Mouse (Mus musculus): ENCODE measurements around the gene Sbk1. TPM values are rescaled to one million over a fixed set of nuclear protein-coding genes. Genes with fewer than 3 reads are reported as not detected.
"Not testable (repeated sequence)": the region's sequence is repeated elsewhere in the genome, so short reads cannot be mapped to it uniquely, and the experiment has no call there.

Sbk1 gene
- polyA plus RNA-seq, 1 experiment from 2014 or later, result 29.7 TPM

DNA sequence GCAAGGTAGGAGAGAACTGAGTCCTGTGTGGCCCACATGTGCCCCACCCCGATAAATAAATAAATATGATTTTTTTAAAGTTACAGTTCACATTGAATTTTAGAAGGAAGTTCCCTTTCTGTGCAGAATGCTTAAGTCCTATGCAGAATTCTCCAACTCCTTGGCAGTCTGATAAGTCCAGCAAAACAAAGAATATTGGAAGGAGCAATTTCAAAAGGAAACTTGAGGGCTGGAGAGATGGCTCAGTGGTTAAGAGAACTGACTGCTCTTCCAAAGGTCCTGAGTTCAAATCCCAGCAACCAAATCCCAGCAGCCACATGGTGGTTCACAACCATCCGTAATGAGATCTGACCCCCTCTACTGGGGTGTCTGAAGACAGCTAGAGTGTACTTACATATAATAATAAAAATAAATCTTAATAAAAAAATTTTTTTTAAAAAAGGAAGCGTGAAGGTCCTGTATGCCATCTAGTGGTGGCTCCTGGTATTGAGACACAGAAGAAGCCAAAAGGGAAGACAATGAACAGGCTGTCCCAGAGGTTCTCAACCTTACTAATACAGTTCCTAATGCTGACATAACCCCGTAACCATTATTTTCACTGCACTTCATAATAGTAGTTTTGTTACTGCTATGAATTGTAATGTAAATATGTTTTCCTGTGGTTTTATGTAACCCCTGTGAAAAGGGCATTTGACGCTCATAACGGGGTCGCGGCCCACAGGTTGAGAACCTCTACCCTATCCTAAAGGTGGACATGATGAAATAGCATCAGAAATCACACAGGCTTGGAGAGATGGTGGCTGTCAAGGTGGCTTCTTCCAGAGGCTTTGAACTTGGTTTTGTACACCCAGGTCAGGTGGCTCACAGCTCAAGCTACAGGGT lies 25.4 kb downstream of the Sbk1 start:
- ATAC-seq (ENCODE audit: low FRiP score, low TSS enrichment), result no peak
- Histone ChIP-seq H3K27me3 (ENCODE audit: insufficient read depth, low read length) (no peaks in the 10 kb centered on the region), H3K4me1 (ENCODE audit: insufficient read depth, low read length) (no peaks in the 10 kb centered on the region), H3K36me3 (ENCODE audit: insufficient read depth, low read length) (peaks cover 15% of the 10 kb centered on the region), H3K4me3 (ENCODE audit: low read length) (no peak overlapping the region), H3K4me2 (replicated peaks; ENCODE audit: low read depth, low read length) (no peak overlapping the region), H3K9ac (replicated peaks; ENCODE audit: low read length) (no peak overlapping the region), H3K9me3 (ENCODE audit: low read length) (no peaks in the 10 kb centered on the region), H3K27ac (ENCODE audit: low read length) (no peak overlapping the region)
- WGBS, result 69% methylated on average over 8 of the region's 8 CpGs

DNA sequence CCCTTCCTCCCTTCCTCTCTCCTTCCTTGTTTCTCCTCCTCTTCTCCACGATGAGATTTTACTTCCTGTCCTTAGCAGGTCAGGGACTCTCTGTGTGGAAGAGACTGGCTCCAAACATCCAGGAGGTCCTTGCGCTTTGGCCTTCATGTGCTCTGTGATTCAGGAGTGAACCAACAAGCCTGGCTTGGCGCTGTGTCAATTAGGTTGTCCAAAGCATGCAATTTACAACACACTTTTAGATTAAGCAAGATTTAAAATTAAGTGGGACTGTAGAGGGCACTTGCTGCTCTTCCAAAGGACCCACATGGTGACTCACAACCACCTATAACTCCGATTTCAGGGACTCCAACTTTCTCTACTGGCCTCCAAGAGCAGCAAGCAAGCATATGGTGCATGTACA lies 26.4 kb downstream of the Sbk1 start:
- Histone ChIP-seq H3K9me3 (ENCODE audit: low read length) (no peaks in the 10 kb centered on the region), H3K4me3 (ENCODE audit: low read length) (no peak overlapping the region), H3K36me3 (ENCODE audit: insufficient read depth, low read length) (peaks cover 7% of the 10 kb centered on the region; the same call in 1 of the 2 replicates), H3K27ac (ENCODE audit: low read length) (no peak overlapping the region), H3K9ac (replicated peaks; ENCODE audit: low read length) (no peak overlapping the region), H3K27me3 (ENCODE audit: insufficient read depth, low read length) (no peaks in the 10 kb centered on the region), H3K4me1 (ENCODE audit: insufficient read depth, low read length) (no peaks in the 10 kb centered on the region), H3K4me2 (replicated peaks; ENCODE audit: low read depth, low read length) (no peak overlapping the region)
- WGBS, result 63% methylated on average over 4 of the region's 4 CpGs
- ATAC-seq (ENCODE audit: low FRiP score, low TSS enrichment), result no peak

GRCm38 (mm10) chr7:126301831-126302230 lies 29.4 kb downstream of the Sbk1 start:
- not testable (repeated sequence) for H3K27me3 ChIP-seq (ENCODE audit: insufficient read depth, low read length); H3K36me3 ChIP-seq (ENCODE audit: insufficient read depth, low read length); H3K4me3 ChIP-seq (ENCODE audit: low read length); ATAC-seq (ENCODE audit: low FRiP score, low TSS enrichment); H3K9ac ChIP-seq (replicated peaks; ENCODE audit: low read length); H3K9me3 ChIP-seq (ENCODE audit: low read length); H3K4me2 ChIP-seq (replicated peaks; ENCODE audit: low read depth, low read length); H3K4me1 ChIP-seq (ENCODE audit: insufficient read depth, low read length); H3K27ac ChIP-seq (ENCODE audit: low read length)
- WGBS, result 80% methylated on average over 5 of the region's 5 CpGs

DNA sequence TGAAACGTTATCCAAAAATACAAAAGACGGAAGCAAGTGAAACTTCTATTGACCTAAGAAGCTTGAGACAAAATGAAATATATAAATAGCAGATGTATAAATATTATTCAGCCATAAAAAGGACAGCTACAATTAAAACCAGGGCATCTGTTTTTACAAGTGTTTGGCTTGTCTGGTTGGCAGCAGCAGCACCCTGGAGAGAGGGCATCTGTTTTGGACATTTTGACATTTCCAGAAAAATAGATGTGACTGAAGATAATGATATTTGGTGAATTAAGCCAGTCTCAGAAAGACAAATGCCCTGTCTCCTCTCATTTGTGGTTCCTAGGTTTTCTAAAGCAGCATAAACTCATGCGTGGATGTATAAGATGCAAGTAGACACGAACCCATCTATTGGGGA lies 39.4 kb downstream of the Sbk1 start:
- H3K27me3 ChIP-seq (ENCODE audit: insufficient read depth, low read length), result no peaks in the 10 kb centered on the region
- no peak overlapping the region for H3K4me3 ChIP-seq (ENCODE audit: low read length)
- H3K4me2 ChIP-seq (replicated peaks; ENCODE audit: low read depth, low read length), result no peak overlapping the region
- ATAC-seq (ENCODE audit: low FRiP score, low TSS enrichment), result no peak
- WGBS, result 82% methylated on average over 4 of the region's 4 CpGs
- no peaks in the 10 kb centered on the region for H3K36me3 ChIP-seq (ENCODE audit: insufficient read depth, low read length)
- H3K9me3 ChIP-seq (ENCODE audit: low read length), result no peaks in the 10 kb centered on the region
- H3K4me1 ChIP-seq (ENCODE audit: insufficient read depth, low read length), result no peaks in the 10 kb centered on the region
- no peak overlapping the region for H3K9ac ChIP-seq (replicated peaks; ENCODE audit: low read length)
- H3K27ac ChIP-seq (ENCODE audit: low read length), result no peak overlapping the region

DNA sequence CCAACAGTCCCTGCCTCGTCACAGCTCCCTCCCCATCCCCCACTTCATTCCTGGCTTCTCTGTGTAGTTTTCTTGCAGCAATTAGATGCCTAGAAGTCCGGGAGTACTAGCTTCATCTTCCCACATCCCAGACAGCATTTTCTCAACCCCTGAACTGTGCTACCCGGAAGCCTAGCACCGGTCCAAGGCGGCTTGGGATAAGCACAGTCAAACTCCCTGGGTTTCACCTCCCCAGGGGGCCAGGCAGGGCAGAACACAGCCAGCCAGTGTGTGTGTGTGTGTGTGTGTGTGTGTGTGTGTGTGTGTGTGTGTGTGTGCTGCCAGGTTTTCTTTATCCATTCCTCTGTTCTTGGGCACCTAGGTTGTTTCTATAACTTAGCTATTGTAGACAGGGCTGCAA lies 40.9 kb downstream of the Sbk1 start:
- Histone ChIP-seq H3K4me1 (ENCODE audit: insufficient read depth, low read length) (no peaks in the 10 kb centered on the region), H3K27ac (ENCODE audit: low read length) (no peak overlapping the region), H3K4me3 (ENCODE audit: low read length) (no peak overlapping the region), H3K4me2 (replicated peaks; ENCODE audit: low read depth, low read length) (no peak overlapping the region), H3K27me3 (ENCODE audit: insufficient read depth, low read length) (no peaks in the 10 kb centered on the region), H3K9me3 (ENCODE audit: low read length) (no peaks in the 10 kb centered on the region), H3K36me3 (ENCODE audit: insufficient read depth, low read length) (no peaks in the 10 kb centered on the region), H3K9ac (replicated peaks; ENCODE audit: low read length) (no peak overlapping the region)
- 44% methylated on average over 5 of the region's 5 CpGs for WGBS
- ATAC-seq (ENCODE audit: low FRiP score, low TSS enrichment), result no peak

DNA sequence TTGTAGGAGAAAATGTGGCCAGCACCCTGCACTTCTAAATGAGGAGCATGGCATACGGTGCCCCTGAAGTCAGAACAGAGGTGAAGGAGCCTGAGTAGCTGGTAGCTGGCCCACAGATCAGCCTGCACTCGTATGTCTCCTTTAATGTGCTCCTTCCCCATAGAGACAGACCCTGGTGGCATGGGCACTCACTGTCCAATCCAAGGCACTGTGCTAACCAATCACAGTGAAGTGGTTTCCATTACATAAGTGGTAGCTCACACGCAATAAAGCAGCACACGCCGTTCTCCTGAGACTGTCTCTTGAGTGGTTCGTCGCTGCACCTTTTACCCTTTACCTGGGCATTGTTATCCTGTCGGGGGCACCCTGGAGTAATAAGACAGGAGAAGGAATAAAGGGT lies 41.9 kb downstream of the Sbk1 start:
- Histone ChIP-seq H3K27ac (ENCODE audit: low read length) (no peak overlapping the region), H3K4me1 (ENCODE audit: insufficient read depth, low read length) (no peaks in the 10 kb centered on the region), H3K36me3 (ENCODE audit: insufficient read depth, low read length) (no peaks in the 10 kb centered on the region), H3K9ac (replicated peaks; ENCODE audit: low read length) (no peak overlapping the region), H3K4me2 (replicated peaks; ENCODE audit: low read depth, low read length) (no peak overlapping the region), H3K27me3 (ENCODE audit: insufficient read depth, low read length) (no peaks in the 10 kb centered on the region), H3K4me3 (ENCODE audit: low read length) (no peak overlapping the region), H3K9me3 (ENCODE audit: low read length) (no peaks in the 10 kb centered on the region)
- WGBS, result 62% methylated on average over 8 of the region's 8 CpGs
- no peak for ATAC-seq (ENCODE audit: low FRiP score, low TSS enrichment)

DNA sequence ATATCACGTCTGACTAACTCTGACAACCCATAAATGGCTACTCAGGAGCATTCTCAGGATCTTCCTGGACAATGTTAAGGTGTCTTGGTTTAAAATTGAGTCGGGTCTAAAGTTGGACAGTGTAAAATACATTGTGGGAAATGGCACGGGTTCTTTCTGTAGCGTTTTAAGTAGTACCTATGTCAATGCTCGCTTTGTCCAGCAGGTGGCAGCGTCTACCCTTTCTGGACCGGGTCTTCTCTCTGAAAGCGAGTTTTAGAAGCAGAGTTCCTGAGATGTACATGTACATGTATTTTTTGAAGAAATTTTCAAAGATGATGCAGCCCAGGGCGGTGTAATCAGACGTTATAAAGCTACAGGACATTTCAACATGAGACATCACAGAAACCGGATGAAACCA lies 51.3 kb downstream of the Sbk1 start:
- ATAC-seq (ENCODE audit: low FRiP score, low TSS enrichment), result no peak
- Histone ChIP-seq H3K27ac (ENCODE audit: low read length) (no peak overlapping the region), H3K9ac (replicated peaks; ENCODE audit: low read length) (no peak overlapping the region), H3K36me3 (ENCODE audit: insufficient read depth, low read length) (no peaks in the 10 kb centered on the region), H3K4me2 (replicated peaks; ENCODE audit: low read depth, low read length) (no peak overlapping the region), H3K4me1 (ENCODE audit: insufficient read depth, low read length) (no peaks in the 10 kb centered on the region), H3K9me3 (ENCODE audit: low read length) (no peaks in the 10 kb centered on the region), H3K4me3 (ENCODE audit: low read length) (no peak overlapping the region), H3K27me3 (ENCODE audit: insufficient read depth, low read length) (peaks cover 14% of the 10 kb centered on the region; the same call in 1 of the 2 replicates)
- WGBS, result 7% methylated on average over 11 of the region's 11 CpGs

GRCm38 (mm10) chr7:126324791-126325190 lies 52.4 kb downstream of the Sbk1 start:
- Histone ChIP-seq H3K4me3 (ENCODE audit: low read length) (no peak overlapping the region), H3K27ac (ENCODE audit: low read length) (no peak overlapping the region), H3K36me3 (ENCODE audit: insufficient read depth, low read length) (no peaks in the 10 kb centered on the region), H3K4me2 (replicated peaks; ENCODE audit: low read depth, low read length) (no peak overlapping the region), H3K9ac (replicated peaks; ENCODE audit: low read length) (no peak overlapping the region), H3K27me3 (ENCODE audit: insufficient read depth, low read length) (peaks cover 14% of the 10 kb centered on the region; the same call in 1 of the 2 replicates), H3K9me3 (ENCODE audit: low read length) (no peaks in the 10 kb centered on the region), H3K4me1 (ENCODE audit: insufficient read depth, low read length) (no peaks in the 10 kb centered on the region)
- no peak for ATAC-seq (ENCODE audit: low FRiP score, low TSS enrichment)
- WGBS, result 20% methylated on average over 3 of the region's 3 CpGs

GRCm38 (mm10) chr7:126325576-126326273 lies 53.3 kb downstream of the Sbk1 start:
- 24% methylated on average over 9 of the region's 9 CpGs for whole genome bisulfite sequencing
- not testable (repeated sequence) for H3K4me1 ChIP-seq (ENCODE audit: insufficient read depth, low read length); ATAC-seq (ENCODE audit: low FRiP score, low TSS enrichment); H3K9me3 ChIP-seq (ENCODE audit: low read length); H3K9ac ChIP-seq (replicated peaks; ENCODE audit: low read length); H3K27ac ChIP-seq (ENCODE audit: low read length); H3K4me2 ChIP-seq (replicated peaks; ENCODE audit: low read depth, low read length); H3K36me3 ChIP-seq (ENCODE audit: insufficient read depth, low read length); H3K4me3 ChIP-seq (ENCODE audit: low read length)
- peaks cover 14% of the 10 kb centered on the region; the same call in 1 of the 2 replicates for H3K27me3 ChIP-seq (ENCODE audit: insufficient read depth, low read length)

DNA sequence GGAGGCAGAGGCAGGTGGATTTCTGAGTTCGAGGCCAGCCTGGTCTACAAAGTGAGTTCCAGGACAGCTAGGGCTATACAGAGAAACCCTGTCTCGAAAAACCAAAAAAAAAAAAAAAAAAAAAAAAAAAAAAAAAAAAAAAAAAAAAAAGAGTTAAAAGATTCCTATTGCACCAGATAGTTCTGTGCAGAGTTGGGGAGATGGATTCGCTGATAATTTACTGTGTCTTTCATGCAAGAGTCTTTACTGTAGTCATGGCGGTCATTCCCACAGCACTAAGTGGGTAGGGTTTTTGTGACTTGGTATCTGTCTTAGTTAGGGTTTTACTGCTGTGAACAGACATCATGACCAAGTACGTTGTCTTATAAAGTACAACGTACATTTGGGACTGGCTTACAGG lies 56.4 kb downstream of the Sbk1 start:
- peaks cover 14% of the 10 kb centered on the region; the same call in 1 of the 2 replicates for H3K27me3 ChIP-seq (ENCODE audit: insufficient read depth, low read length)
- not testable (repeated sequence) for H3K27ac ChIP-seq (ENCODE audit: low read length); ATAC-seq (ENCODE audit: low FRiP score, low TSS enrichment); H3K4me3 ChIP-seq (ENCODE audit: low read length); H3K36me3 ChIP-seq (ENCODE audit: insufficient read depth, low read length); H3K9me3 ChIP-seq (ENCODE audit: low read length); H3K9ac ChIP-seq (replicated peaks; ENCODE audit: low read length); H3K4me1 ChIP-seq (ENCODE audit: insufficient read depth, low read length); H3K4me2 ChIP-seq (replicated peaks; ENCODE audit: low read depth, low read length)
- 95% methylated on average over 4 of the region's 6 CpGs for WGBS
